Mouse (Mus musculus) lung, embryonic 14.5 days (tissue): ENCODE results near the gene Plxnb2. TPM values are rescaled to one million over a fixed set of nuclear protein-coding genes. Genes with fewer than 3 reads are reported as not detected.

Experiments used
- ATAC-seq: fragments of 200-750 bp; cut with Nextera tagmentation; 2 replicates; pipeline ENCODE4 v1.8.0; 2017; ENCODE audit warnings: mild to moderate bottlenecking, moderate TSS enrichment, moderate library complexity; ENCODE audit not compliant: insufficient read depth
- DNase-seq: peaks from one replicate; pipeline ENCODE4 v3.0.0-alpha.2; 2015
- H3K27ac ChIP-seq: fragments of 300-500 bp; sonication (generic); 2 replicates; pipeline ENCODE4 v1.5.1; 2014; ENCODE audit warnings: low read depth, mild to moderate bottlenecking, moderate library complexity
- H3K27me3 ChIP-seq: fragments of 300-500 bp; sonication (generic); 2 replicates; pipeline ENCODE4 v1.6.1; 2014; ENCODE audit warnings: low read length, control low read depth; ENCODE audit not compliant: insufficient read depth
- H3K36me3 ChIP-seq: fragments of 300-500 bp; sonication (generic); 2 replicates; pipeline ENCODE4 v1.6.1; 2014; ENCODE audit warnings: control low read depth; ENCODE audit not compliant: insufficient read depth
- H3K4me1 ChIP-seq: fragments of 300-500 bp; sonication (generic); 2 replicates; pipeline ENCODE4 v1.6.1; 2014; ENCODE audit warnings: antibody characterized with exemption, control low read depth; ENCODE audit not compliant: insufficient read depth
- H3K4me2 ChIP-seq: fragments of 300-500 bp; sonication (generic); 2 replicates; pipeline ENCODE4 v1.6.1; 2014; ENCODE audit warnings: mild to moderate bottlenecking
- H3K4me3 ChIP-seq: fragments of 300-500 bp; sonication (generic); 2 replicates; pipeline ENCODE4 v1.5.1; 2014; ENCODE audit warnings: low read depth, low read length
- H3K9ac ChIP-seq: fragments of 300-500 bp; sonication (generic); 2 replicates; pipeline ENCODE4 v1.6.1; 2014
- H3K9me3 ChIP-seq: fragments of 300-500 bp; sonication (generic); 2 replicates; pipeline ENCODE4 v1.6.1; 2016; ENCODE audit warnings: low read depth, low read length, control low read depth
- CTCF ChIP-seq: IDR thresholded peaks from 2 replicates; pipeline ENCODE4 v1.5.1; 2016; ENCODE audit warnings: antibody characterized with exemption, low read depth
- WGBS: fragments of 180-500 bp; shearing (Covaris S2); extraction: QIAGEN DNeasy Blood & Tissue Kit; methylation state at CpG from one replicate; pipeline ENCODE4 v1.1.7; 2014; 5-methylcytosine and 5-hydroxymethylcytosine counted together
- polyA plus RNA-seq: library from polyadenylated mRNA; unstranded; fragments of >200 nt; fragmentation: Nextera tagmentation; extraction: Ambion mirVana; gene quantifications from 2 replicates; pipeline ENCODE4 v1.2.1, GENCODE M21; 2014

Gene Plxnb2
- polyA plus RNA-seq, 1 experiment from 2014 or later = 156 TPM

DNA sequence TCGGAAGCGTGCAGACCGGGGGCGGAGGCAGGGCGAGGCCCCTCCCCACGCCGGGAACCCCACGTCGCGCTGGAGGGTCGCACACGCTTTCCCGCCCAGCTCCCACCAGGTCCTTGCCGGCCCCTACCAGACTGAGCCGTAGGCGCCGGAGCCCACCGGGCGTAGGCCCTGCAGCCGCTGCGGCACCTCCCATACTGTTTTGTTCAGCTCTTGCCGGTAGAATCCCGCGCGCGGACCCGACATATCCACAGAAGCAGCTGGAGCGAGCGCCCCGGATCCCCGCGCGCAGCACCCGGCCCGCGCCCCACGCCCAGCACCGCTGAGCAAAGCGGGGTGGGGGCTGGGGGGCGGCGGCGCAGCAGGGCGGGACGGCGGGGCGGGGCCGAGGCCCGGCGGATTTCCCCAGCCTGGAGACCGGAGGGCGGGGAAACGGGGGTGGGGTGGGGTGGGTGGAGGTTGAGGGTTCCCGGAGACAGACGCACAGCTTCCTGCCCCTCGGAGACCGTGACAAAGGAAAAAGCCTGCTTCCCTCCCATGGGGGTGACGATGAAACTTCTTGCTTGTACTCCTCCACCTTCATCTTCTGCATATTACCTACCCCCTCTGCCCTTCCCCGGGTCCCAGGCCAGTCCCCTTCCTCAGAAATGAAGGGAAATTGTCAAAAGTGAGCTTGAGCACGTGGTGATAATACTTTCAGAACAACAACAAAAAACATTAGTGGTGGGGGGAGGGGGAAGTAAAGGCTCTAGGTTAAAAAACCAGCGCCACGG lies 31.1 kb downstream of the Plxnb2 start, which contains the start of gene Mapk11:
Gene Mapk11, minus strand, starts transcription at position 358 of the 770 bp plus-strand sequence.
- peak within 1 kb of the TSS; percentile 76 for H3K4me2 ChIP-seq
- peaks cover 10% of the 10 kb centered on the region; the same call in 1 of the 2 replicates for H3K36me3 ChIP-seq
- H3K4me3 ChIP-seq = peak within 1 kb of the TSS; percentile 55
- H3K9ac ChIP-seq = peak within 1 kb of the TSS; percentile 62
- under 1% methylated on average over 58 of the region's 61 CpGs for WGBS
- H3K9me3 ChIP-seq = no peaks in the 10 kb centered on the region
- H3K27me3 ChIP-seq = peaks cover 53% of the 10 kb centered on the region
- H3K27ac ChIP-seq = 0 out of 2 replicates have a peak within 1 kb of the TSS, but pooled peaks have one; percentile 3
- ATAC-seq = peak; percentile 61
- peak; percentile 69 for DNase-seq
- peaks cover 7% of the 10 kb centered on the region for H3K4me1 ChIP-seq
- TF ChIP-seq CTCF = no peak

DNA sequence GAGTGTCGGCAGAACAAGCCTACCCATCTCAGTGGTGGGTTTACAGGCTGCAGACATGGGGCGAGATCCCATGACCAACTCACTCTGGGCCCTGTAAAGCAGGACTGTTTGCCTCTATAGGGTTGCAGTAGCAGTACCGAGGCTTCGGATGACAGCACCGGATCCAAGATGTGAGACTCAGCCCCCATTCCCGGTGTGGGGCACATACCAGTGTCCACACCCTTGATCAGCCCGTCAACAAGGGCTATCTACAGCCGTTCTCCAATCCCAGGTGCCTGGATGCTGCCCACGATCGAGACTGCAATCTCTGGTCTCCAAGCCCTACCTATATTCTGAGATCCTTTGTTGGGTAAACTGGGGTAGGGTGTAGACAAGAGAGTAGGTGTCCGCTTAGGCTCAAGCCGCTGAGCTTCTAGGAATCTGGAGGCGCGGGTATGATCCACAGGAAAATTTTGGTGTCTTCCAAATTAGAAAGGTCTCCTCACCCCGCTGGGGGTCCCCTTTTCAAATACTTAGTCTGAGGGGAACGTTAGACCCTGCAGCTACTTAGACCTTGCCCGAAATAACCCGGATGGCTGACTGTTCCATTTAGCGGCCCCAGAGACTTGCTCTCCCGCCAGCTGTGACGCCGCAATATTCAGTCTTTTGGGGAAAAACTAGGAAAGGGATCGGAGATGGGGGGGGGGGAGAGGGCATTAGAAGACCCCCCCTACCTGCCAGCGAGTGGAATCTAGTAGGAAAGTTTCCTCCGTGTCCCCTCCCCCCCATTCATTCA lies 31.9 kb downstream of the Plxnb2 start:
- H3K27ac ChIP-seq = no peak overlapping the region
- no peak for TF ChIP-seq CTCF
- no peaks in the 10 kb centered on the region for H3K9me3 ChIP-seq
- H3K27me3 ChIP-seq = peaks cover 53% of the 10 kb centered on the region
- DNase-seq (peak; percentile 44), ATAC-seq (peak; percentile 12; the same call in 1 of the 2 replicates)
- H3K36me3 ChIP-seq = 0 out of 2 replicates have a peak, but pooled peaks cover 3% of the 10 kb centered on the region
- peak overlapping the region; percentile 55 for H3K4me3 ChIP-seq
- H3K9ac ChIP-seq = peak overlapping the region; percentile 62
- 6% methylated on average over 25 of the region's 25 CpGs for WGBS
- H3K4me2 ChIP-seq = peak overlapping the region; percentile 76
- peaks cover 7% of the 10 kb centered on the region for H3K4me1 ChIP-seq

DNA sequence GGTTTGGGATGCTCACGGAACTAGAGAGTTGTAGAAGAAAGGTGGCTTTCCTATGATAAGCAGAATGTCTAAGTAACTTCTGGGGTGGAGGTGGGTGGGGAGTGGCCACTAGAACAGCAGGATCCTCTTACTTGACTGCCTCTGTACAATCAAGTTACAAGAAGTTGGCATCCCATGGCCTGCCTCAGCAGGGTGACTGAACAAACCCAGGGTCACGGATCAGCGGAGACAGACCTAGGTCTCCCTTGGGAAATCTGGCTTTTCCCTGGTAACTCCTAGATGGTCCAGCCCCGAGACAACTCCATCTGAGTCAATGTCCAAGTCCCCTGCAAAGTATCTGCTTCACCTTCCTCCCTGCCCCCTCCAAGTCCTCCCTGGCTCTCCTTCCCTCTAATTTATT lies 32.7 kb downstream of the Plxnb2 start:
- peaks cover 53% of the 10 kb centered on the region for H3K27me3 ChIP-seq
- no peak overlapping the region for H3K9ac ChIP-seq
- TF ChIP-seq CTCF = no peak
- peaks cover 7% of the 10 kb centered on the region for H3K4me1 ChIP-seq
- H3K4me3 ChIP-seq = no peak overlapping the region
- peak overlapping the region; percentile 76; the same call in 1 of the 2 replicates for H3K4me2 ChIP-seq
- no peaks in the 10 kb centered on the region for H3K36me3 ChIP-seq
- 55% methylated on average over 4 of the region's 4 CpGs for WGBS
- DNase-seq (no peak), ATAC-seq (no peak)
- no peak overlapping the region for H3K27ac ChIP-seq
- no peaks in the 10 kb centered on the region for H3K9me3 ChIP-seq

DNA sequence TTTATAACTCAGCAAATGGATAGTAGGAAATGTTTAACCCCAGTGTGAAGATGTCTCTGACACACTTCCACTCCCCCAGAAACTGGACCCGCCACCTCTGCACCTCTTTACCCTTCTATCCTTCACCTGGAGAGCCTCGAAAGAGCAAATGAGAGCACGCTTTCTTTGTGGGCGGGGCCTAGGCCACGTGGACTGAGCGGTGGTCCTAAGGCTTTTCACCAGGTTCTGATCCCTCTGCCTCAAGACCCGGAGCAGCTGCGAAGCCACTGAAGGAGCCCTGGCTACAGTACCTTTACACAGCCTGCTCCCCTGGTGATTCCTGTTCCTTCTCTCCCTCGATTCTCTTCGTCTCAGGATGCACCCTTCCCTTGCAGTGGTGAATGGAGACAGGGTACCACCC lies 33.1 kb downstream of the Plxnb2 start:
- peaks cover 7% of the 10 kb centered on the region for H3K4me1 ChIP-seq
- H3K27me3 ChIP-seq = peaks cover 53% of the 10 kb centered on the region
- H3K9me3 ChIP-seq = no peaks in the 10 kb centered on the region
- no peak overlapping the region for H3K9ac ChIP-seq
- H3K27ac ChIP-seq = no peak overlapping the region
- DNase-seq = no peak
- H3K4me3 ChIP-seq = peak overlapping the region; percentile 25; the same call in 1 of the 2 replicates
- WGBS = 21% methylated on average over 10 of the region's 10 CpGs
- peak overlapping the region; percentile 58 for H3K4me2 ChIP-seq
- no peaks in the 10 kb centered on the region for H3K36me3 ChIP-seq
- TF ChIP-seq CTCF = no peak
- no peak for ATAC-seq

DNA sequence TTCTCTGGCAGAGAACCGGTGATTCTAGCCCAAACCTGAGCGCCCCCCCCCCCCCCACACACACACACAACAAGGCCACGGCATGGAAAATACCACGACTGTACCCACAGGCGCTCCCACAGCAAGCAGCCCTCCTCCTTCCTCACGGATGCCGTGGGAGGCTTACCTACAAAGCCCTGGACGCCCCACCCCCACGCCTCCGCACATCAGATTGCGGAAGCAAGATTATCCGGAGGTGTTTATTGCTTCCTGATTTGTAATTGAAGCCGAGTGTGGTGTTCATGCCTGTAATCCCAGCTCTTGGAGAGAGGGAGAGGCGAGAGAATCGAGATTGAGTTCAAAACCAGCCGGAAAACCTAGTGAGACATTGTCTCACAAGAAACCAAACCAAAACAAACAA lies 33.6 kb downstream of the Plxnb2 start:
- 10% methylated on average over 15 of the region's 16 CpGs for WGBS
- Histone ChIP-seq H3K27me3 (peaks cover 54% of the 10 kb centered on the region), H3K27ac (no peak overlapping the region), H3K4me2 (peak overlapping the region; percentile 58), H3K4me1 (peaks cover 7% of the 10 kb centered on the region), H3K36me3 (no peaks in the 10 kb centered on the region), H3K9me3 (no peaks in the 10 kb centered on the region), H3K4me3 (peak overlapping the region; percentile 25), H3K9ac (no peak overlapping the region)
- no peak for ATAC-seq
- no peak for TF ChIP-seq CTCF
- no peak for DNase-seq

DNA sequence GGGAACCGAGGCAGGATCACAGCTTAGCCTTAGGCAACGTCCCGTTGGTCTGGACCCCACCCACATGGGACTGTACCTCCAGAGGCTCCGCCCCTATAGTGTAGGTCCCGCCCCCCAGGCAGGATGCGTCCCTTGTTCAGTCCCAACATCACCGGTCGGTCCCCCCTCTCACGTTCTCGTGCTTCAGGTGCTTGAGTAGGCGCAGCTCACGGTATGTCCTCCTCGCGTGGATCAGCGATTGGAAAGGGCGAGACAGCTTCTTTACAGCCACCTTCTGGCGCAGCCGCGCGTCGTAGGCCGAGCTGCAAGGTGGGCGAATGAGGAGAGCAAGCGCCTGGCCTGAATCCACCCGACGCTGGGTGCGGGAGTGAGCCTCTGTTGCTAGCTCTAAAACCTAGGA lies 34.1 kb downstream of the Plxnb2 start:
- Histone ChIP-seq H3K27me3 (peaks cover 59% of the 10 kb centered on the region), H3K27ac (no peak overlapping the region), H3K4me3 (peak overlapping the region; percentile 25), H3K9ac (no peak overlapping the region), H3K4me2 (peak overlapping the region; percentile 58), H3K36me3 (no peaks in the 10 kb centered on the region), H3K9me3 (no peaks in the 10 kb centered on the region), H3K4me1 (peaks cover 7% of the 10 kb centered on the region)
- DNase-seq (peak; percentile 66), ATAC-seq (0 out of 2 replicates have a peak, but pooled peaks have one; percentile 20)
- TF ChIP-seq CTCF = no peak
- WGBS = 2% methylated on average over 27 of the region's 27 CpGs
